Mouse (Mus musculus) heart, postnatal 0 days (tissue): ENCODE results near the gene Nbl1. TPM values are rescaled to one million over a fixed set of nuclear protein-coding genes. Genes with fewer than 3 reads are reported as not detected.

Experiments
- ATAC-seq: fragments of 200-750 bp; cut with Nextera tagmentation; 2 replicates; pipeline ENCODE4 v1.8.0; 2017; ENCODE audit warnings: low read depth, moderate number of reproducible peaks, moderate library complexity; ENCODE audit not compliant: insufficient read depth
- DNase-seq: peaks from one replicate; pipeline ENCODE4 v3.0.0-alpha.2; 2016; ENCODE audit warnings: low spot score
- H3K27ac ChIP-seq: fragments of 300-500 bp; sonication (generic); 2 replicates; pipeline ENCODE4 v1.5.1; 2014; ENCODE audit warnings: low read depth, mild to moderate bottlenecking
- H3K27me3 ChIP-seq: fragments of 300-500 bp; sonication (generic); 2 replicates; pipeline ENCODE4 v1.6.1; 2014; ENCODE audit warnings: low read length, mixed read lengths; ENCODE audit not compliant: control insufficient read depth, insufficient read depth
- H3K36me3 ChIP-seq: fragments of 300-500 bp; sonication (generic); replicated peaks from 2 replicates; pipeline ENCODE4 v1.6.1; 2014; ENCODE audit warnings: low read length, mixed read lengths; ENCODE audit not compliant: control insufficient read depth, insufficient read depth
- H3K4me1 ChIP-seq: fragments of 300-500 bp; sonication (generic); 2 replicates; pipeline ENCODE4 v1.6.1; 2014; ENCODE audit warnings: antibody characterized with exemption; ENCODE audit not compliant: control insufficient read depth, insufficient read depth
- H3K4me2 ChIP-seq: fragments of 300-500 bp; sonication (generic); 2 replicates; pipeline ENCODE4 v1.6.1; 2014; ENCODE audit warnings: low read depth, mild to moderate bottlenecking, low read length, moderate library complexity
- H3K4me3 ChIP-seq: fragments of 300-500 bp; sonication (generic); 2 replicates; pipeline ENCODE4 v1.5.1; 2014; ENCODE audit warnings: low read depth, low read length
- H3K9ac ChIP-seq: fragments of 300-500 bp; sonication (generic); replicated peaks from 2 replicates; pipeline ENCODE4 v1.6.1; 2014; ENCODE audit warnings: low read depth, low read length, mixed read lengths
- H3K9me3 ChIP-seq: fragments of 300-500 bp; sonication (generic); replicated peaks from 2 replicates; pipeline ENCODE4 v1.6.1; 2016; ENCODE audit warnings: low read length; ENCODE audit not compliant: control insufficient read depth
- CTCF ChIP-seq: IDR thresholded peaks from 2 replicates; pipeline ENCODE4 v1.5.1; 2016; ENCODE audit warnings: antibody characterized with exemption, control low read depth, low read depth
- EP300 ChIP-seq: IDR thresholded peaks from 2 replicates; pipeline ENCODE4 v1.6.1; 2016; ENCODE audit warnings: antibody characterized with exemption, low read depth
- WGBS: fragments of 180-500 bp; shearing (Covaris S2); extraction: QIAGEN DNeasy Blood & Tissue Kit; methylation state at CpG from one replicate; pipeline ENCODE4 v1.1.7; 2014; 5-methylcytosine and 5-hydroxymethylcytosine counted together
- polyA plus RNA-seq: library from polyadenylated mRNA; unstranded; fragments of >200 nt; fragmentation: Nextera tagmentation; extraction: Ambion mirVana; gene quantifications from 2 replicates; pipeline ENCODE4 v1.2.1, GENCODE M21; 2015
- total RNA-seq: library from RNA; depleted of rRNA; stranded (reverse); fragments of >200 nt; gene quantifications from 2 replicates; pipeline ENCODE4 v1.2.3, GENCODE M21; 2014; ENCODE audit warnings: low replicate concordance

Nbl1 gene
- total and polyA plus RNA-seq, 2 experiments from 2014 or later, result 14.2 to 55.8 TPM

- 39% methylated on average over 3 of the region's 3 CpGs for whole genome bisulfite sequencing
- H3K27ac ChIP-seq, result no peak overlapping the region
- ATAC-seq, result no peak
Observed at GRCm38 (mm10) chr4:139111421-139111820, 18.6 kb upstream of the Nbl1 start.

GRCm38 (mm10) chr4:139110858-139111257 lies 18.1 kb upstream of the Nbl1 start:
- WGBS, result 33% methylated on average over 3 of the region's 3 CpGs
- Histone ChIP-seq H3K4me2 (no peak overlapping the region), H3K4me1 (peaks cover 31% of the 10 kb centered on the region), H3K27ac (no peak overlapping the region), H3K9me3 (no peaks in the 10 kb centered on the region), H3K9ac (no peak overlapping the region), H3K4me3 (no peak overlapping the region), H3K36me3 (no peaks in the 10 kb centered on the region), H3K27me3 (no peaks in the 10 kb centered on the region)
- DNase-seq (no peak), ATAC-seq (no peak)
- TF ChIP-seq EP300, result no peak
- no peak for TF ChIP-seq CTCF

More at GRCm38 (mm10) chr4:139111421-139111820, 18.6 kb upstream of the Nbl1 start:
- no peaks in the 10 kb centered on the region for H3K9me3 ChIP-seq
- H3K4me1 ChIP-seq, result peaks cover 36% of the 10 kb centered on the region
- DNase-seq, result no peak
- no peak overlapping the region for H3K4me3 ChIP-seq
- no peaks in the 10 kb centered on the region for H3K36me3 ChIP-seq
- no peaks in the 10 kb centered on the region for H3K27me3 ChIP-seq
- TF ChIP-seq CTCF (no peak), EP300 (no peak)
- H3K9ac ChIP-seq, result no peak overlapping the region
- H3K4me2 ChIP-seq, result no peak overlapping the region

- Histone ChIP-seq H3K9ac (no peak overlapping the region), H3K36me3 (peaks cover 28% of the 10 kb centered on the region), H3K27me3 (no peaks in the 10 kb centered on the region), H3K27ac (no peak overlapping the region), H3K9me3 (no peaks in the 10 kb centered on the region), H3K4me3 (no peak overlapping the region), H3K4me2 (no peak overlapping the region), H3K4me1 (0 out of 2 replicates have a peak, but pooled peaks cover 2% of the 10 kb centered on the region)
- no peak for ATAC-seq
- DNase-seq, result no peak
- no peak for TF ChIP-seq EP300
- TF ChIP-seq CTCF, result no peak
- WGBS, result 93% methylated on average over 1 of the region's 1 CpGs
Observed at GRCm38 (mm10) chr4:139105453-139105852, 12.7 kb upstream of the Nbl1 start.

- Histone ChIP-seq H3K9ac (no peak overlapping the region), H3K4me2 (no peak overlapping the region), H3K9me3 (no peaks in the 10 kb centered on the region), H3K36me3 (peaks cover 28% of the 10 kb centered on the region), H3K4me1 (peaks cover under 1% of the 10 kb centered on the region; the same call in 1 of the 2 replicates), H3K27ac (no peak overlapping the region), H3K27me3 (no peaks in the 10 kb centered on the region), H3K4me3 (no peak overlapping the region)
- ATAC-seq (no peak), DNase-seq (no peak)
- WGBS, result 61% methylated on average over 6 of the region's 6 CpGs
- no peak for TF ChIP-seq EP300
- TF ChIP-seq CTCF, result no peak
Observed at GRCm38 (mm10) chr4:139101546-139101945, 8.8 kb upstream of the Nbl1 start.

GRCm38 (mm10) chr4:139100326-139100725 lies 7.5 kb upstream of the Nbl1 start:
- WGBS, result 90% methylated on average over 8 of the region's 8 CpGs
- TF ChIP-seq EP300 (no peak), CTCF (no peak)
- no peaks in the 10 kb centered on the region for H3K9me3 ChIP-seq
- no peak overlapping the region for H3K9ac ChIP-seq
- H3K4me2 ChIP-seq, result no peak overlapping the region
- ATAC-seq (no peak), DNase-seq (no peak)
- H3K27me3 ChIP-seq, result no peaks in the 10 kb centered on the region
- H3K27ac ChIP-seq, result no peak overlapping the region
- peaks cover 13% of the 10 kb centered on the region for H3K4me1 ChIP-seq
- H3K4me3 ChIP-seq, result no peak overlapping the region
- peaks cover 28% of the 10 kb centered on the region for H3K36me3 ChIP-seq

GRCm38 (mm10) chr4:139096201-139096600 lies 3.4 kb upstream of the Nbl1 start:
- no peak for TF ChIP-seq EP300
- no peak for TF ChIP-seq CTCF

More at GRCm38 (mm10) chr4:139096201-139096600, 3.4 kb upstream of the Nbl1 start:
- H3K36me3 ChIP-seq, result no peaks in the 10 kb centered on the region
- no peak for DNase-seq
- peaks cover 16% of the 10 kb centered on the region; the same call in 1 of the 2 replicates for H3K27me3 ChIP-seq
- H3K9me3 ChIP-seq, result no peaks in the 10 kb centered on the region
- H3K4me3 ChIP-seq, result no peak overlapping the region
- no peak for ATAC-seq
- WGBS, result 22% methylated on average over 5 of the region's 5 CpGs
- no peak overlapping the region for H3K27ac ChIP-seq
- H3K9ac ChIP-seq, result no peak overlapping the region
- no peak overlapping the region for H3K4me2 ChIP-seq
- peaks cover 20% of the 10 kb centered on the region for H3K4me1 ChIP-seq
